Mouse (Mus musculus) MEL (cell line): Measurements from ENCODE around the gene Pard3b. TPM values are rescaled to one million over a fixed set of nuclear protein-coding genes. Genes with fewer than 3 reads are reported as not detected.

Experiments
- DNase-seq: peaks from one replicate; pipeline ENCODE4 v3.0.0; 2011; ENCODE audit warnings: low read depth, low spot score
- H3K27ac ChIP-seq: 2 replicates; pipeline ENCODE4 v1.5.1; 2012; ENCODE audit warnings: low read depth, mild to moderate bottlenecking, control low read depth, low read length, moderate library complexity; ENCODE audit not compliant: control insufficient read depth
- H3K27me3 ChIP-seq, 2 experiments: fragments of 150-350 bp in 1 of 2; sonication (generic) in 1 of 2; 2 replicates each; pipeline ENCODE4 v1.6.1; 2012; ENCODE audit warnings: low read length in 2 of 2, mild to moderate bottlenecking in 2 of 2, improper control_type of control experiment in 1 of 2, moderate library complexity in 1 of 2; ENCODE audit not compliant: insufficient read depth in 2 of 2, control insufficient read depth in 1 of 2
- H3K36me3 ChIP-seq, 2 experiments: 2 replicates each; pipeline ENCODE4 v1.6.1; 2012 to 2014; ENCODE audit warnings: low read length in 2 of 2, improper control_type of control experiment in 1 of 2, inconsistent platforms in 1 of 2, mild to moderate bottlenecking in 1 of 2; ENCODE audit not compliant: insufficient read depth in 2 of 2, control insufficient read depth in 1 of 2
- H3K4me1 ChIP-seq, 2 experiments: fragments of 150-350 bp in 1 of 2; sonication (generic) in 1 of 2; 2 replicates each; pipeline ENCODE4 v1.6.1; 2012; ENCODE audit warnings: low read length in 2 of 2, improper control_type of control experiment in 1 of 2, mild to moderate bottlenecking in 1 of 2; ENCODE audit not compliant: insufficient read depth in 2 of 2, control insufficient read depth in 1 of 2
- H3K4me3 ChIP-seq, 2 experiments: fragments of 150-350 bp in 1 of 2; sonication (generic) in 1 of 2; 2 replicates each; pipeline ENCODE4 v1.5.1; 2012; ENCODE audit warnings: low read depth in 2 of 2, low read length in 2 of 2, mild to moderate bottlenecking in 2 of 2, moderate library complexity in 2 of 2, control low read depth in 1 of 2, improper control_type of control experiment in 1 of 2; ENCODE audit not compliant: control insufficient read depth in 1 of 2, insufficient read depth in 1 of 2
- H3K79me2 ChIP-seq: 2 replicates; pipeline ENCODE4 v1.6.1; 2012; ENCODE audit warnings: mild to moderate bottlenecking, low read length, moderate library complexity; ENCODE audit not compliant: control insufficient read depth, poor library complexity, insufficient read depth
- H3K9ac ChIP-seq: 2 replicates; pipeline ENCODE4 v1.6.1; 2012; ENCODE audit warnings: low read depth, mild to moderate bottlenecking, control low read depth, low read length, moderate library complexity; ENCODE audit not compliant: control insufficient read depth, poor library complexity, severe bottlenecking
- H3K9me3 ChIP-seq: fragments of 150-350 bp; sonication (generic); replicated peaks from 2 replicates; pipeline ENCODE4 v1.6.1; 2012; ENCODE audit warnings: mild to moderate bottlenecking, low read length, improper control_type of control experiment, moderate library complexity; ENCODE audit not compliant: insufficient read depth
- CHD1 ChIP-seq: IDR thresholded peaks from 2 replicates; pipeline ENCODE4 v1.6.1; 2012; ENCODE audit warnings: low read depth, mild to moderate bottlenecking, inconsistent platforms, low read length, improper control_type of control experiment
- CHD2 ChIP-seq: IDR thresholded peaks from 2 replicates; pipeline ENCODE4 v1.6.1; 2011; ENCODE audit warnings: low read length, improper control_type of control experiment
- E2F4 ChIP-seq: IDR thresholded peaks from 2 replicates; pipeline ENCODE4 v1.6.1; 2011; ENCODE audit warnings: low read depth, low read length, improper control_type of control experiment, borderline replicate concordance
- ETS1 ChIP-seq: IDR thresholded peaks from 2 replicates; pipeline ENCODE4 v1.6.1; 2012; ENCODE audit warnings: low read depth, mild to moderate bottlenecking, inconsistent platforms, low read length, improper control_type of control experiment, moderate library complexity
- GATA1 ChIP-seq: IDR thresholded peaks from 2 replicates; pipeline ENCODE4 v1.6.1; 2011; ENCODE audit warnings: low read depth, low read length, improper control_type of control experiment
- HCFC1 ChIP-seq: IDR thresholded peaks from 2 replicates; pipeline ENCODE4 v1.6.1; 2012; ENCODE audit warnings: low read depth, mild to moderate bottlenecking, inconsistent platforms, low read length, improper control_type of control experiment, moderate library complexity
- KAT2A ChIP-seq: conservative IDR thresholded peaks from 2 replicates; pipeline ENCODE4 v1.6.1; 2012; ENCODE audit warnings: low read depth, low read length, improper control_type of control experiment, inconsistent platforms
- MAX ChIP-seq: IDR thresholded peaks from 2 replicates; pipeline ENCODE4 v1.6.1; 2011; ENCODE audit warnings: low read length, improper control_type of control experiment
- MAZ ChIP-seq: IDR thresholded peaks from 2 replicates; pipeline ENCODE4 v1.6.1; 2012; ENCODE audit warnings: low read depth, mild to moderate bottlenecking, inconsistent platforms, low read length, improper control_type of control experiment
- MYC ChIP-seq: IDR thresholded peaks from 2 replicates; pipeline ENCODE4 v1.6.1; 2011; ENCODE audit warnings: low read depth, mild to moderate bottlenecking, low read length, improper control_type of control experiment, moderate library complexity
- NELFE ChIP-seq: IDR thresholded peaks from 2 replicates; pipeline ENCODE4 v1.6.1; 2011; ENCODE audit warnings: low read depth, low read length, improper control_type of control experiment
- NRF1 ChIP-seq: IDR thresholded peaks from 2 replicates; pipeline ENCODE4 v1.6.1; 2014; ENCODE audit warnings: low read depth, mild to moderate bottlenecking, inconsistent platforms, low read length, improper control_type of control experiment, moderate library complexity; ENCODE audit not compliant: poor library complexity, insufficient read depth, severe bottlenecking
- POLR2A ChIP-seq, 2 experiments: IDR thresholded peaks; 2 replicates each; pipeline ENCODE4 v1.6.1; 2011 to 2012; ENCODE audit warnings: low read length in 2 of 2, mild to moderate bottlenecking in 2 of 2, control low read depth in 1 of 2, improper control_type of control experiment in 1 of 2, low read depth in 1 of 2, moderate library complexity in 1 of 2; ENCODE audit not compliant: control insufficient read depth in 1 of 2, insufficient read depth in 1 of 2, poor library complexity in 1 of 2
- POLR2AphosphoS5 ChIP-seq: IDR thresholded peaks from 2 replicates; pipeline ENCODE4 v1.6.1; 2012; ENCODE audit warnings: low read depth, borderline replicate concordance, mild to moderate bottlenecking, inconsistent platforms, low read length, moderate library complexity, mixed read lengths
- RAD21 ChIP-seq: IDR thresholded peaks from 2 replicates; pipeline ENCODE4 v1.6.1; 2011; ENCODE audit warnings: mild to moderate bottlenecking, low read depth, low read length, improper control_type of control experiment
- RCOR1 ChIP-seq: IDR thresholded peaks from 2 replicates; pipeline ENCODE4 v1.6.1; 2012; ENCODE audit warnings: low read depth, mild to moderate bottlenecking, inconsistent platforms, low read length, improper control_type of control experiment
- SMC3 ChIP-seq: IDR thresholded peaks from 2 replicates; pipeline ENCODE4 v1.6.1; 2011; ENCODE audit warnings: low read depth, low read length, improper control_type of control experiment
- TAL1 ChIP-seq: IDR thresholded peaks from 2 replicates; pipeline ENCODE4 v1.6.1; 2012; ENCODE audit warnings: mild to moderate bottlenecking, inconsistent platforms, low read length, moderate library complexity, mixed read lengths
- TCF12 ChIP-seq: IDR thresholded peaks from 2 replicates; pipeline ENCODE4 v1.6.1; 2014; ENCODE audit warnings: low read depth, mild to moderate bottlenecking, inconsistent platforms, low read length, improper control_type of control experiment, moderate library complexity
- UBTF ChIP-seq: IDR thresholded peaks from 2 replicates; pipeline ENCODE4 v1.6.1; 2012; ENCODE audit warnings: low read depth, mild to moderate bottlenecking, inconsistent platforms, low read length, improper control_type of control experiment, moderate library complexity, borderline replicate concordance; ENCODE audit not compliant: insufficient read depth
- USF1 ChIP-seq: IDR thresholded peaks from 2 replicates; pipeline ENCODE4 v1.6.1; 2014; ENCODE audit warnings: low read depth, mild to moderate bottlenecking, inconsistent platforms, low read length, improper control_type of control experiment, moderate library complexity
- ZC3H11A ChIP-seq: IDR thresholded peaks from 2 replicates; pipeline ENCODE4 v1.6.1; 2012; ENCODE audit warnings: low read depth, mild to moderate bottlenecking, inconsistent platforms, low read length, improper control_type of control experiment
- ZNF384 ChIP-seq: IDR thresholded peaks from 2 replicates; pipeline ENCODE4 v1.6.1; 2012; ENCODE audit warnings: low read depth, mild to moderate bottlenecking, inconsistent platforms, low read length, improper control_type of control experiment
- polyA plus RNA-seq, 2 experiments: library from polyadenylated mRNA; stranded (reverse) in 1 of 2; unstranded in 1 of 2; fragments of >175 nt in 1 of 2; fragments of >200 nt in 1 of 2; gene quantifications; 2 replicates each; pipeline versions ENCODE4 v1.2.1 to v1.2.4; 2012; ENCODE audit warnings: low replicate concordance in 2 of 2, low read depth in 1 of 2; ENCODE audit not compliant: insufficient read length in 2 of 2, insufficient read depth in 1 of 2, missing spikeins in 1 of 2
- total RNA-seq: library from RNA; depleted of rRNA; stranded (reverse); fragments of 300-350 nt; gene quantifications from 2 replicates; pipeline ENCODE4 v1.2.3, GENCODE M21; 2012

Pard3b gene
- total and polyA plus RNA-seq, 3 experiments: not detected

- no peak overlapping the region for H3K4me3 ChIP-seq
- H3K27me3 ChIP-seq: no peaks in the 10 kb centered on the region
- DNase-seq: no peak
- no peak overlapping the region for H3K9ac ChIP-seq
- H3K79me2 ChIP-seq: no peaks in the 10 kb centered on the region
- H3K9me3 ChIP-seq: no peaks in the 10 kb centered on the region
- TF ChIP-seq NELFE (no peak), GATA1 (no peak), ZNF384 (no peak), USF1 (no peak), SMC3 (no peak), KAT2A (no peak), MYC (no peak), E2F4 (no peak), RAD21 (no peak), CHD2 (no peak), HCFC1 (no peak), RCOR1 (no peak), TAL1 (no peak), MAX (no peak), NRF1 (no peak), ZC3H11A (no peak), POLR2AphosphoS5 (no peak), ETS1 (no peak), CHD1 (no peak), TCF12 (no peak)
- no peaks in the 10 kb centered on the region for H3K36me3 ChIP-seq
- H3K4me1 ChIP-seq: no peaks in the 10 kb centered on the region
- H3K27ac ChIP-seq: no peak overlapping the region
Observed at GRCm38 (mm10) chr1:62016536-62017300, 378.1 kb downstream of the Pard3b start.

- no peak for DNase-seq
- Histone ChIP-seq H3K4me3 (no peak overlapping the region), H3K36me3 (no peaks in the 10 kb centered on the region)
Observed at GRCm38 (mm10) chr1:62018276-62018675, 379.7 kb downstream of the Pard3b start.

More at GRCm38 (mm10) chr1:62018276-62018675, 379.7 kb downstream of the Pard3b start:
- no peak for TF ChIP-seq RAD21
- no peak for TF ChIP-seq UBTF
- no peak for TF ChIP-seq MAZ
- no peak for TF ChIP-seq POLR2A (IDR thresholded peaks at IDR 0.05; ENCODE audit: control insufficient read depth in 1 of 2, insufficient read depth in 1 of 2, low read depth in 1 of 2, low read length in 2 of 2, poor library complexity in 1 of 2)
- no peak for TF ChIP-seq E2F4
- TF ChIP-seq MAX: no peak
- no peak for TF ChIP-seq HCFC1
- H3K79me2 ChIP-seq: no peaks in the 10 kb centered on the region
- no peak overlapping the region for H3K9ac ChIP-seq
- no peaks in the 10 kb centered on the region for H3K27me3 ChIP-seq
- H3K27ac ChIP-seq: no peak overlapping the region
- H3K9me3 ChIP-seq: no peaks in the 10 kb centered on the region
- no peaks in the 10 kb centered on the region for H3K4me1 ChIP-seq
